Mouse (Mus musculus): ENCODE data around the gene Gm49325.

GRCm38 (mm10) chr10:77573162-77573561, 32.8 kb upstream of the Gm49325 start:
- TF ChIP-seq POLR2A (IDR thresholded peaks at IDR 0.05; ENCODE audit: low read depth, low read length) (no peak), CTCF (IDR thresholded peaks at IDR 0.05; ENCODE audit: extremely low read depth, insufficient read length, insufficient replicate concordance, low read depth, low read length) (no peak)

Measured in small intestine, adult 2 months (tissue).